Comparison of ENCODE assay signal across 9 mouse cellular contexts in genomic region chr10:69924321-69924720, GRCm38 (mm10).
DNase-seq lines count a peak whose midpoint lies in the region; ATAC-seq and TF ChIP-seq lines count a peak whose summit lies in the region.
"Had no signal": no experiment of that assay in that cellular context is flagged by ENCODE, and none has a peak within 500 bp of the region (broad histone marks: within the 10 kb centered on the region; RNA-seq: fewer than 3 reads in every experiment).

No protein-coding gene starts in this region.

- 5% methylated on average over 11 of the region's 11 CpGs for WGBS in forebrain, embryonic 12.5 days
- 3% methylated on average over 11 of the region's 11 CpGs for WGBS in hindbrain, embryonic 12.5 days
- WGBS in neural tube, embryonic 13.5 days = 6% methylated on average over 11 of the region's 11 CpGs

- intact Hi-C loops in gastrocnemius, adult 2 months (cut with DNase I) = no loop called here

- DNase-seq in gastrocnemius, adult 2 months = peak; percentile 62
- no peak for DNase-seq in gastrocnemius, postnatal 4 days (ENCODE audit: low spot score in 2 of 2)
- DNase-seq in liver (peak; percentile 85), MN1 (ENCODE audit: low spot score) (no peak)
- no peak for DNase-seq in layer of hippocampus, postnatal 36 days

- H3K36me3 ChIP-seq in forebrain, embryonic 12.5 days (replicated peaks) = no peaks in the 10 kb centered on the region
- 0 out of 2 replicates have a peak, but pooled peaks cover 4% of the 10 kb centered on the region for H3K36me3 ChIP-seq in hindbrain, embryonic 12.5 days
- peaks cover 15% of the 10 kb centered on the region; the same call in 1 of the 2 replicates for H3K36me3 ChIP-seq in neural tube, embryonic 13.5 days
- H3K36me3 ChIP-seq: G1E had no signal

- H3K4me2 ChIP-seq in forebrain, embryonic 12.5 days = peak overlapping the region; percentile 53
- peak overlapping the region; percentile 48 for H3K4me2 ChIP-seq in hindbrain, embryonic 12.5 days (replicated peaks)
- peak overlapping the region; percentile 50 for H3K4me2 ChIP-seq in neural tube, embryonic 13.5 days

- peak overlapping the region; percentile 94 for H3K27ac ChIP-seq in gastrocnemius, adult 2 months
- H3K27ac ChIP-seq in forebrain, embryonic 12.5 days = no peak overlapping the region
- H3K27ac ChIP-seq in hindbrain, embryonic 12.5 days = no peak overlapping the region
- no peak overlapping the region for H3K27ac ChIP-seq in neural tube, embryonic 13.5 days (replicated peaks)

- H3K9me3 ChIP-seq in forebrain, embryonic 12.5 days = no peaks in the 10 kb centered on the region
- H3K9me3 ChIP-seq in hindbrain, embryonic 12.5 days (replicated peaks) = no peaks in the 10 kb centered on the region
- no peaks in the 10 kb centered on the region for H3K9me3 ChIP-seq in neural tube, embryonic 13.5 days

- peak overlapping the region; percentile 76 for H3K4me3 ChIP-seq in gastrocnemius, adult 2 months
- H3K4me3 ChIP-seq in forebrain, embryonic 12.5 days (replicated peaks) = peak overlapping the region; percentile 12; the same call in 1 of the 2 replicates
- H3K4me3 ChIP-seq in hindbrain, embryonic 12.5 days = no peak overlapping the region
- no peak overlapping the region for H3K4me3 ChIP-seq in neural tube, embryonic 13.5 days

- no peak overlapping the region for H3K9ac ChIP-seq in forebrain, embryonic 12.5 days
- H3K9ac ChIP-seq in hindbrain, embryonic 12.5 days = no peak overlapping the region
- no peak overlapping the region for H3K9ac ChIP-seq in neural tube, embryonic 13.5 days

- TF ChIP-seq CTCF in gastrocnemius, adult 2 months (IDR thresholded peaks at IDR 0.05) = no peak

- peaks cover 39% of the 10 kb centered on the region for H3K4me1 ChIP-seq in forebrain, embryonic 12.5 days
- peaks cover 36% of the 10 kb centered on the region for H3K4me1 ChIP-seq in hindbrain, embryonic 12.5 days
- peaks cover 52% of the 10 kb centered on the region for H3K4me1 ChIP-seq in neural tube, embryonic 13.5 days (replicated peaks)

- ATAC-seq in forebrain, embryonic 12.5 days (ENCODE audit: low FRiP score) = peak; percentile 63; the same call in 1 of the 2 replicates
- ATAC-seq in hindbrain, embryonic 12.5 days (ENCODE audit: low FRiP score) = peak; percentile 31; the same call in 1 of the 2 replicates
- ATAC-seq in neural tube, embryonic 13.5 days (ENCODE audit: low read depth) = no peak

- H3K27me3 ChIP-seq in forebrain, embryonic 12.5 days = peaks cover 13% of the 10 kb centered on the region
- no peaks in the 10 kb centered on the region for H3K27me3 ChIP-seq in hindbrain, embryonic 12.5 days
- H3K27me3 ChIP-seq in neural tube, embryonic 13.5 days = no peaks in the 10 kb centered on the region

Comparison
In these comparisons a context has a peak if more than half of its experiments do, and no peak if none do; other contexts are left out.
1. DNase-seq: peak in gastrocnemius, adult 2 months (single experiment) and liver (single experiment); none in gastrocnemius, postnatal 4 days (0 of 2), MN1 (single experiment) and layer of hippocampus, postnatal 36 days (0 of 2).
2. H3K4me3 ChIP-seq: peak in gastrocnemius, adult 2 months (single experiment) and forebrain, embryonic 12.5 days (single experiment); none in hindbrain, embryonic 12.5 days (single experiment) and neural tube, embryonic 13.5 days (single experiment).
3. Peak in every context shown above with its lines, with median percentiles within 50 percentile points of each other: H3K4me2 ChIP-seq.